Mouse (Mus musculus) forebrain, embryonic 11.5 days (tissue): Measurements from ENCODE around the gene Sec23b. TPM values are rescaled to one million over a fixed set of nuclear protein-coding genes. Genes with fewer than 3 reads are reported as not detected.

ENCODE experiments used
- ATAC-seq: fragments of 200-750 bp; cut with Nextera tagmentation; replicated peaks from 2 replicates; pipeline ENCODE4 v1.8.0; 2017; ENCODE audit warnings: moderate TSS enrichment; ENCODE audit not compliant: low FRiP score
- DNase-seq: peaks from one replicate; pipeline ENCODE4 v3.0.0-alpha.2; 2017; ENCODE audit warnings: low spot score
- H3K27ac ChIP-seq: fragments of 300-500 bp; sonication (generic); 2 replicates; pipeline ENCODE4 v1.5.1; 2014; ENCODE audit warnings: low read depth, low read length
- H3K27me3 ChIP-seq: fragments of 300-500 bp; sonication (generic); 2 replicates; pipeline ENCODE4 v1.6.1; 2014; ENCODE audit warnings: mild to moderate bottlenecking, low read length, mixed read lengths; ENCODE audit not compliant: control insufficient read depth, insufficient read depth
- H3K36me3 ChIP-seq: fragments of 300-500 bp; sonication (generic); 2 replicates; pipeline ENCODE4 v1.6.1; 2014; ENCODE audit warnings: mild to moderate bottlenecking, low read length, moderate library complexity, mixed read lengths; ENCODE audit not compliant: control insufficient read depth, insufficient read depth
- H3K4me1 ChIP-seq: fragments of 300-500 bp; sonication (generic); replicated peaks from 2 replicates; pipeline ENCODE4 v1.6.1; 2014; ENCODE audit warnings: low read length, mixed read lengths; ENCODE audit not compliant: control insufficient read depth, insufficient read depth
- H3K4me2 ChIP-seq: fragments of 300-500 bp; sonication (generic); 2 replicates; pipeline ENCODE4 v1.6.1; 2014; ENCODE audit warnings: low read depth, mild to moderate bottlenecking, low read length, moderate library complexity, mixed read lengths; ENCODE audit not compliant: severe bottlenecking
- H3K4me3 ChIP-seq: fragments of 300-500 bp; sonication (generic); 2 replicates; pipeline ENCODE4 v1.5.1; 2014; ENCODE audit warnings: low read depth, low read length
- H3K9ac ChIP-seq: fragments of 300-500 bp; sonication (generic); 2 replicates; pipeline ENCODE4 v1.6.1; 2014; ENCODE audit warnings: low read length
- H3K9me3 ChIP-seq: fragments of 300-500 bp; sonication (generic); 2 replicates; pipeline ENCODE4 v1.6.1; 2016; ENCODE audit warnings: low read length, mixed read lengths; ENCODE audit not compliant: control insufficient read depth
- WGBS: fragments of 180-500 bp; shearing (Covaris S2); extraction: QIAGEN DNeasy Blood & Tissue Kit; methylation state at CpG from one replicate; pipeline ENCODE4 v1.1.7; 2014; 5-methylcytosine and 5-hydroxymethylcytosine counted together
- polyA plus RNA-seq: library from polyadenylated mRNA; unstranded; fragments of >200 nt; fragmentation: Nextera tagmentation; extraction: Ambion mirVana; gene quantifications from 2 replicates; pipeline ENCODE4 v1.2.1, GENCODE M21; 2014

The Sec23b gene
- 122 TPM in 2 replicates for polyA plus RNA-seq

DNA sequence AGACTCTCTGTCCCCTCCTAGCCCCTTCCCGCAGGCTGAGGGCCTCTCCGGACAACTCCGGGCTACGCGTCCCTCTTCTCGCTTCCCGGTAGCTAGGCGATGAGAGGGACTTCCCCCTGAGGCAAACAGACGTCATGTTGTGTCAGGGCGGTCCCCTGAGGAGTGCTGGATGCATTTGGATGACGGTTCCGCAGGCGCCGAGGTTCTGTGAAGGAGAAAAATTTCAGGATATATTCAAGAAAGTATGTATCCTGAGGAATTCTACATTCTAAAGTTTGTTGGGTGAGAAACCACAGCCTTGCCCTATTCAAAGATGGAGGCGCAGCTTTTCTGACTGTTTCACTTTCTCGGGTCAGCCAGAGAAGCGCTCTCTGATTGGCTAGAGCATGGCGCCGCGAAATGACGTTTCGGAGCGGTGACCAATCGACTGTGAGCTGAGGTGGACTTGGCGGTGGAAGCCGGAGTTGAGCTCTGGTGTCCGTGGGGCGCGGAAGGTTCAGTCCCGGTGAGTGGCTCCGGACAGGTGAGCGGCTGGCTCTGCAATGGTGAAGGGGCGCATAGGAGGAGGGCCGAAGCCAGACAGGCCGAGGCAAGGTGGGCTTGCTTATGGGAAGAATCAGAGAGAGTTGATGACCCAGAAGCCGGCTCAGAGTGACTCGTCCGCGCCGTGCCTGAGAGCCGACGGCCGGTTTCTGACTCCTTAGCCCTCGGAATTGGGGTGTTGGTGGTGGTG, at the start of gene Sec23b:
TSS of gene Sec23b (plus strand) at position 410 of the 733 bp plus-strand sequence.
- no peaks in the 10 kb centered on the region for H3K27me3 ChIP-seq
- peak within 1 kb of the TSS; percentile 84 for H3K27ac ChIP-seq
- H3K36me3 ChIP-seq: no peaks in the 10 kb centered on the region; the same call in 1 of the 2 replicates
- H3K4me3 ChIP-seq: peak within 1 kb of the TSS; percentile 77
- under 1% methylated on average over 44 of the region's 44 CpGs for WGBS
- H3K4me2 ChIP-seq: peak within 1 kb of the TSS; percentile 61
- DNase-seq (peak; percentile 95), ATAC-seq (peak; percentile 97)
- H3K9ac ChIP-seq: peak within 1 kb of the TSS; percentile 79
- H3K4me1 ChIP-seq: no peaks in the 10 kb centered on the region
- no peaks in the 10 kb centered on the region for H3K9me3 ChIP-seq

DNA sequence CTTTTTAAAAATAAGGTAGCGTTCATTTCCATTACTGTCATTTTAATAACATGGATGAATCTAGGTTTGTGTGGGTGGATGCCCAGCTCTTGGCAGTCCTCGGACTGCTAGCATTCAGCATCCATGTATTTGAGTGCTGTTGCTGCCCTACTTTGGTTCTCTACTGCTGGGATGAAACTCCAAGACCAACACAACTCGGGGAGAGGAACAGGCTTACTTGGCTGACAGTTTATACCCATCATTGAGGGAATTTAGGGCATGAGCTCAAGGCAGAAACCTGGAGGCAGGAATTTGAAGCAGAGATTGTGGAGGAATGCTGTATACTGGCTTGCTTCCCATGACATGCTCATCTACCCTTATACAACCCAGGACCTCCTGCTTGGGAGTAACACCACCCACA, 41.4 kb upstream of the Sec23b start:
- DNase-seq (no peak), ATAC-seq (no peak)
- Histone ChIP-seq H3K27ac (no peak overlapping the region), H3K9me3 (no peaks in the 10 kb centered on the region), H3K36me3 (no peaks in the 10 kb centered on the region), H3K4me3 (no peak overlapping the region), H3K9ac (no peak overlapping the region), H3K4me2 (no peak overlapping the region), H3K4me1 (no peaks in the 10 kb centered on the region), H3K27me3 (no peaks in the 10 kb centered on the region)
- WGBS: 80% methylated on average over 3 of the region's 3 CpGs

GRCm38 (mm10) chr2:144519772-144520171, 36.3 kb upstream of the Sec23b start:
- Histone ChIP-seq H3K9ac (no peak overlapping the region), H3K9me3 (no peaks in the 10 kb centered on the region), H3K27me3 (no peaks in the 10 kb centered on the region), H3K4me3 (no peak overlapping the region), H3K36me3 (no peaks in the 10 kb centered on the region), H3K27ac (no peak overlapping the region), H3K4me2 (no peak overlapping the region), H3K4me1 (no peaks in the 10 kb centered on the region)
- no peak for DNase-seq
- 77% methylated on average over 3 of the region's 3 CpGs for WGBS
- no peak for ATAC-seq

GRCm38 (mm10) chr2:144525856-144526255, 30.2 kb upstream of the Sec23b start:
- no peaks in the 10 kb centered on the region for H3K36me3 ChIP-seq
- H3K4me1 ChIP-seq: peaks cover 3% of the 10 kb centered on the region; the same call in 1 of the 2 replicates
- H3K9ac ChIP-seq: no peak overlapping the region
- no peak overlapping the region for H3K27ac ChIP-seq
- ATAC-seq (no peak), DNase-seq (no peak)
- WGBS: 56% methylated on average over 10 of the region's 10 CpGs
- no peak overlapping the region for H3K4me3 ChIP-seq
- H3K27me3 ChIP-seq: no peaks in the 10 kb centered on the region
- no peak overlapping the region for H3K4me2 ChIP-seq
- H3K9me3 ChIP-seq: no peaks in the 10 kb centered on the region

DNA sequence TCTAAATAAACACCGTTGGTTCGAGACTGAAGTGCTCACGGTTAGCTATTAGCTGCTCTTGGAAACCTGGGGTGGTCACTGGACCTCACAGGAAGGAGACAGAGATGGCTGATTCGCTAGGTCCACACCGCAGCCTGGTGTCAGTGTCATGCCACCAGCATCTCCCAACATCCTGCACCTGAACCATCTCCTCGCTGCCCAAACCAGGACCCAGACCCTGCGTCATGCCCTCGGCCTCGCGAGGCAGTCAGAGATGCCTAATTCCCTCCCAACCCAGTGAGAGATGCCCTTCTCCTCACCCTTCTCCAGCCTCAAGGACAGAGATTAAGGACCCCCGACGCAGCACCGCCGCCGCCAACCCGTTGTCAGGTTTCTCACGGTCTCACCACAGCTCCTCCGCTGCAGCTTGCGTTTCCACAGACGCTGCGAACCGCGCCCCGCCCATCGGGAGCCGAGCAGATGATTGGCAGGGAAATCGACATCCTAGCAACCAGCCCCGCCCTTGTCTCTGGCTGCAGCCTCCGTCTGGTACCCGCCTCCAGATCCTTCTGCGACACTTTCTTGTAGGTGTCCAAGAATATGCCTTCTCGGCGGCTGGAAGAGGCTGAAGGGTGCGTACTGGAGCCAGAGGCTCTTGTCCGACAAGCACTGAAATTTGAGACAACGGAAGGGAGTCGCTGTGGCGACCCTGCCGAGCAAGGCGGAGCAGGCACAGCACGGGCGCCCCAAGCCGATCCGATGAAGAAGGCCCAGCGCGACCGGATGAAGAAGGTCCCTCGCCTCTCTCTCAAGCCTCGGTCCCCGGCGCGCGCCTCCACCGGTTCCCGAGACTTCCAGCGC, 28.8 kb upstream of the Sec23b start, which contains the start of the genes Dzank1 and Polr3f:
TSS of gene Dzank1 (minus strand) at position 434 of the 840 bp plus-strand sequence.
TSS of gene Polr3f (plus strand) at position 738 of the 840 bp plus-strand sequence.
- DNase-seq: peak; percentile 97
- Histone ChIP-seq H3K4me3 (peak within 1 kb of the TSS; percentile 90), H3K4me2 (peak within 1 kb of the TSS; percentile 50), H3K9ac (peak within 1 kb of the TSS; percentile 82), H3K27ac (peak within 1 kb of the TSS; percentile 89), H3K9me3 (no peaks in the 10 kb centered on the region), H3K4me1 (peaks cover 3% of the 10 kb centered on the region; the same call in 1 of the 2 replicates), H3K27me3 (no peaks in the 10 kb centered on the region), H3K36me3 (no peaks in the 10 kb centered on the region)
- ATAC-seq: peak; percentile 98
- WGBS: under 1% methylated on average over 56 of the region's 56 CpGs

- Histone ChIP-seq H3K27ac (peak overlapping the region; percentile 89), H3K4me2 (peak overlapping the region; percentile 50), H3K36me3 (no peaks in the 10 kb centered on the region; the same call in 1 of the 2 replicates), H3K9ac (peak overlapping the region; percentile 82), H3K27me3 (no peaks in the 10 kb centered on the region), H3K9me3 (no peaks in the 10 kb centered on the region), H3K4me3 (peak overlapping the region; percentile 90), H3K4me1 (peaks cover 3% of the 10 kb centered on the region; the same call in 1 of the 2 replicates)
- DNase-seq (no peak), ATAC-seq (peak; percentile 61)
- 0% methylated on average over 25 of the region's 25 CpGs for WGBS
These were observed 28.2 kb upstream of the Sec23b start for GRCm38 (mm10) chr2:144527821-144528174.

DNA sequence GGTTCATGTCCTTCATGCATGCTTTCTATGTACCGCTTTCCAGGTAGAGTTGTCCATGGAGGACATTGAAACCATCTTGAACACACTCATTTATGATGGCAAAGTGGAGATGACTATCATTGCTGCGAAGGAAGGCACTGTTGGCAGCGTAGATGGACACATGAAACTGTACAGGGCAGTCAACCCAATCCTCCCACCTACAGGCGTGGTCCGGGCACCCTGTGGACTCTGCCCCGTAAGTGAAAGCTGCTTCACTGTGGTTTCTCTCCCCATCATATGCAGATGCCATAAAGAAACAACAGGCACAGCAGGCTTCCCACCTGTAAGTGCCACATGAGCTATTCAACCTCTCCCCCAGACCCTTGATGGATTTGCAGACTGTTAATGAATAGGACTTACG, 18.9 kb upstream of the Sec23b start:
- Histone ChIP-seq H3K4me1 (no peaks in the 10 kb centered on the region), H3K27ac (no peak overlapping the region), H3K4me3 (no peak overlapping the region), H3K27me3 (no peaks in the 10 kb centered on the region), H3K9ac (no peak overlapping the region), H3K36me3 (peaks cover 14% of the 10 kb centered on the region), H3K4me2 (no peak overlapping the region), H3K9me3 (no peaks in the 10 kb centered on the region)
- ATAC-seq (no peak), DNase-seq (no peak)
- WGBS: 92% methylated on average over 7 of the region's 7 CpGs

- ATAC-seq: no peak
- DNase-seq: no peak
These were observed 14.8 kb upstream of the Sec23b start for GRCm38 (mm10) chr2:144541246-144541645.

More at GRCm38 (mm10) chr2:144541246-144541645, 14.8 kb upstream of the Sec23b start:
- Histone ChIP-seq H3K36me3 (peaks cover 4% of the 10 kb centered on the region; the same call in 1 of the 2 replicates), H3K27me3 (no peaks in the 10 kb centered on the region), H3K4me1 (no peaks in the 10 kb centered on the region), H3K4me3 (no peak overlapping the region), H3K4me2 (no peak overlapping the region), H3K9me3 (no peaks in the 10 kb centered on the region), H3K27ac (no peak overlapping the region), H3K9ac (no peak overlapping the region)
- WGBS: 92% methylated on average over 4 of the region's 4 CpGs
